Mouse (Mus musculus): Measurements from ENCODE around the gene BC049715.
"Not testable (repeated sequence)": the region's sequence is repeated elsewhere in the genome, so short reads cannot be mapped to it uniquely, and the experiment has no call there.

The BC049715 gene

DNA sequence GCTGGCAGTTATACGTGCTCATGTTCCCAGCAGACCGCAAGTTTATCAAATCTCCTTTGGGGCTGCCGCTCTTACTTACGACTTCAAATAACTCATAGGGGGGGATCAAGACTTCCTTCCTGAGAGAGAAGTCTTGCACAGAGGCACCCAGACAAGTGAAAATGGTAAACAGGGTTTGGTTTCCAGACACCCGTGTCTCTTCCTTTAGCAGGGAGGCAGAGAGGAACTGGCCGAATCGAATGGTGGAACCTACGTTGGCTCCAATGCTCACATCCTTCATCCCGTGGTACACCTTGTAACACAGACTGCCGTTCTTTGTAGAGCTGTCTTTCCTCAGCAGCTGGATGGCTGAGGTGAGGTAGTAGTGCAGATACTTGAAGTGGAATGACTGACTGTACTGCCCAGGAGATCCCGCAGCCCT lies 26.9 kb downstream of the BC049715 start:
- no peak for DNase-seq

DNA sequence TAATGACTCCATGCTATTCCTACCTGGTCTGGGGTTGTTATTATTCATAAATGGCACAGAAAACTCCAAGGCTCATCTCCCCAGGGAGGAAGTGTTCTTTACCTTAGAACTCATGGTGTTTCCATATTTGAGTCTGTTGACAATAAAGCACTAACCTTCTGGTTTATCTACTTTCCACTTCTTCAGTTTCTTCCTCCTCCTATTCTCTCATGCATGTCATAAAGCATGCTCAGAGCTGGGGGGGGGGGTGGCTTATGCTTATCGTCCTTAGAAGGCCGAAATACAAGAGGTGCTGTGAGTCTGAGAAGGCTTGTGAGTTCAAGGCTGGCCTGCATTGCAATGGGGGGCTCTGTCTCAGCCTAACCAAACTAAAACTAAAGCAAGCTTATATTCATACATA lies 27.8 kb downstream of the BC049715 start:
- no peak for DNase-seq

DNA sequence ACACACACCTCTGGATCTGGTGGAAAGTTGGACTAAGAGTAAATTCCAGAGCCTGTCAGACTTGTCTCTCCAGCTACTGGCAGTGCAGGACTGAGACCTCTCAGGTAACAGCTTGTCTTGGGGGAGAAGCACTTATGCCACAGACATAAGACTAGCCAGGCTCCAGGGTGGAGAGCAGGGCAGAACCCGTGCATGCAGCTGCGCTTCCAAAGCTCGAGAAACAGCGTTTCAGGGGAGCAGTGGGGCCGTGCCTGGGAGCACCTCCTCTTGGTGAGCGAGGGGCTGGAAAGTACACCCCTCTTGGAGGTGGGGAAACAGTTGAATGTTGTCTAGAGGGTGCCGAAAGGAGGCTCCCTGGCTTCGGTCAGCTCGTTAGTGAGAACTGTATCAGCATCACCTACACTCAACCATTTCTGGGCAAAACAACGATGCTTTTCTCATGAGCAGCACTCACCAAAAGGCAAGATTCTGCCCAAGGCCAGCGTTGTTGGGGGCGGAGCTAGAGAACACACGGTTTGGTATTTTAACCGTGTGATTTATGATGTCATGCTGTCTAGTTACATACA lies 28.7 kb downstream of the BC049715 start:
- no peak for DNase-seq

- no peak for DNase-seq
These were observed 29.9 kb downstream of the BC049715 start, which contains the start of gene Art4 for GRCm38 (mm10) chr6:136857186-136857872. Art4 (minus strand) TSS chr6:136857733.

DNA sequence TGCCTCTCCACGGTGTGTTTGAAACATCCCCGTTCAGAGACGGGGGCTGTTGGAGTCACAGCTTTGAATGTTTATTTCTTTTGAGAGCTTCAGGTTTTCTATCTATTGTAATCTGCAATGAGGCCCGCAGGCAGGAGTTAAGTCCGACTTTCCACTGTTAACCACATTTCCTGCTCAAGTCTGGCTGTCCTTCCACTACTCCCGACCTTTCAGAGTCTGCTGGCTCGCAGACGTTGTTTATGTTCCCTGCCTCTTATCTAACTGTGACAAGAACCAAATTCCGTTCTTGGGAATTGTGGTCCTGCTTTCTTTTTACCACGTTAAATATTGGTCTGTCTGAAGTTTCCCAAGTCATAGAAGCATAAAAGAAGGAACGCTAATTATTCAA lies 30.4 kb downstream of the BC049715 start:
- no peak for DNase-seq

DNA sequence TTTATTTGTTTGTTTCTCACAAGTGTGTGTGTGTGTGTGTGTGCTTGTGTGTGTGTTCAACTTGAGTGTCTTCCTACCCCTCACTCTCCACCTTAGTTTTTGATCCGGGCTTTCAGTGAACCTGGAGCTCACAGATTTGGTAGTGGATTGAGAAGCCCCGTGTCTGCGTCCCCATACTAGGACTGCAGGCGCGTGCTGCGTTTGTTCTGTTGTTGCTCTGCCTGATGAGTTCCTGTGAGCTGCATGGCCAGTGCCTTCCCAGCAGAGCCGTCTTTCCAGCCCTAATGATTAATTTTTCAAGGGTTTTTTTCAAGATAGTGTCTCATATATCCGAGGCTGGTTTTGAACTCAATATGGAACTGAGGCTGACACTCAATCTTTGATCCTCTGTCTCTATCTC lies 31.0 kb downstream of the BC049715 start:
- DNase-seq: no peak

GRCm38 (mm10) chr6:136861020-136861419 lies 33.6 kb downstream of the BC049715 start:
- no peak for DNase-seq

- DNase-seq: no peak
These were observed 37.9 kb downstream of the BC049715 start for GRCm38 (mm10) chr6:136865360-136865759.

DNA sequence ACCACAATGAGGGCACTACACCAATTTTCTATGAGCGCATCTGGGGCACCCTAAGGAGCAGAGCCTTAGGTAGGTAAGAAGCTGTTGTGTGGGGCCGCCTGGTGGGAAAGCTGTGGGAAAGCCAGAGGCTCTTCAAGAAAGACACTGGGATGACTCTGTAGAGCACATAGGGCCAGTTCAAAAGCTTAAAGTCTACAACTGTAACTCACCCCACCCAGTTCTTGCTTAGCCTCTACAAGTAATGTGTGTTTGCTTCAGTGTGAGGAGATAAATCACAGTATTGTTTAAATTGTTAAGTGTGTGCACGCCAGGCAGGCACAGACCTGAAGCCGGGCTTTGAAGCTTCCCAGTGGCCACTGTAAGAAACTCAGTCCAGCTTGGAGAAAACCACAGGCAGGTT lies 38.7 kb downstream of the BC049715 start:
- DNase-seq: no peak

- DNase-seq: no peak
These were observed 41.5 kb downstream of the BC049715 start for GRCm38 (mm10) chr6:136868921-136869320.

DNA sequence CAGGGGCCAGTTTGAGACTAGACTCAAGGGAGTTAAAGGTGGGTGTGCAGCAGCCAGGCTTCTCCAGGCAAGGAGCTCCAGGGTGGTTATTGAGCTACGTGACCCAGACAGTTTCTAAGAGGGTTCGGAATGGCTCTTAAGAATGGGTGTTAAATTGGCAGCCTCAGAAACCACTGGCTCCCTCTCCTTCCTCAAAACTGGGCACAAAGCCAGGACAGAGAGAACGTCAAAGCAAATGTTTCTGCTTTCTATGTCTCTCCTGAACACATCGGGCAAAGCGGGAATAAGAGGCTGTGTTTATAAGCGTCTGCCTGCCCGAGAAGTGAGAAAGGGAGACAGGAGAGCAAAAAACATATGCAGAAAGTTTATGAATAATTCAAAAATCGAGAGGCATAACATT lies 47.2 kb downstream of the BC049715 start:
- peak; percentile 20 for DNase-seq

DNA sequence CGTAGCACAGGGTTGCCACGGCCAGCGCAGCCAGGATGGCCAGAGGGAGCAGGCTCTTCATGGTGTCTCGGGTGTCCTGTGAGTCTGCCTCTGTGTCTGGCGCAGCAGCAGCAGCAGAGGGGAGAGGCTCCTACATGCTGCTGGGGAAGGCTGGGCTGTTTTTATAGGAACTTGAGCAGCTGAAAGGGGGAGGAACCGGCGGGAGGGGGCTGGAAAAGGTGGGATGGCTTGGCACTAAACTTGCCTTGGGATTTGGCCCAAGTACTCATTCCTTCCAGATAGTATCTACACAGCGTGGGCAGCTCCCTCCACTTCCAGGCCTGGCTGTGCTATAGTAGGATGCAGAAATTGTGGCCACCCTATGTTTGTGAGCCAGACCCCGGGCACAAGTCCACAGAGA lies 48.2 kb downstream of the BC049715 start, which contains the start of gene Mgp:
Mgp (minus strand) TSS at position 154 of the 400 bp plus-strand sequence.
- no peak for DNase-seq

- DNase-seq: no peak
These were observed 54.3 kb downstream of the BC049715 start for GRCm38 (mm10) chr6:136881678-136882077.

DNA sequence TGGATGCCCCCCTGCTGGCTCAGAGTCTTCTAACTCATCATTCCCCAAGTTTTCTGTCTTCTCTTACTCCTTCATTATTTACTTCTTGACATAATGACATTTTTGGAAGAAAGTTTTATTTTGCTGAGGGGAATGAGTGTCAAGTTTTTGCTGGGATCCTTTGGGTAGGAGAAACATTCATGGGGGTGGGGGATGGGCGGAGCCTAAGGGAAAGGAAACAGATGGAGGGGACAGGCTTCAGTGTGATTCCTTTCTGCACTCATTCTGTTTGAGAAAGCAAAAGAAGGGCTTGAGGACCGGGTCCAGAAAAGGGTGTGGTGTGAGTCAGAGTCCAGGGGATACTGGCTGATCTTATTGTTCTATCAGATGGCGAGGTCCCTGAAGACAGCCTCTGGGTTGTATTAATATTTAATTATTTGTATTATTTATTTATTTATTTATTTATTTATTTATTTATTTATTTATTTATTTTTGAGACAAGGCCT lies 56.0 kb downstream of the BC049715 start:
- DNase-seq: no peak

DNA sequence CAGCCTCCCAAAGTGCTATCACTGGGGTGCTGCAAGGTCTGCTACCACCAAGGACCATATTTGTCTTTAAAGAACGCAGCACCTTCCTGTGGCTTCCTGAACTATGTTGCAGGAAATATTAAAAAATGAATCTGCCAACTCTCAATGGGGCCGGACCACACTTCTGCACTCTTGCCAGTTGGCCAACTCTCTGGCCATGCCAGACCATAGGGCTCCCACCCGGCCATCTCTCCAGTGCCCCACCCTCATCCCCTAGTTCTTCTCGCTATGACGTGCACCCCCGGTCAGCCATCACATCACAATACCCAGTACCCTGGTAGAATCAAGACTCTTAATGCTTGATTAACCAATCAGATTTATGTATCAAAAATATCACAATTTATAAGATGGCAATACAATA lies 56.5 kb downstream of the BC049715 start:
- DNase-seq: no peak

DNA sequence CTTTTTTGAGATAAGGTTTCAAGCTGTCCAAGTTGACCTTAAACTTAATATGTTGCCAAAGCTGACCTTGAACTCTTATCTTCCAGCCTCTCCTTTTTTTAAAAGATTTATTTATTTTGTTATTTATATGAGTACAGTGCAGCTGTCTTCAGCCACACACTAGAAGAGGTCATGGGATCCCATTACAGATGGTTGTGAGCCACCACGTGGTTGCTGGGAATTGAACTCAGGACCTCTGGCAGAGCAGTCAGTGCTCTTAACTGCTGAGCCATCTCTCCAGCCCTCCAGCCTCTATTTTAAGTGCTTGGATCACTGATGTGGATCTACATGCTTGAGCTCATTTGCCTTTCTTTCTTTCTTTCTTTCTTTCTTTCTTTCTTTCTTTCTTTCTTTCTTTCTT lies 57.3 kb downstream of the BC049715 start:
- not testable (repeated sequence) for DNase-seq

DNA sequence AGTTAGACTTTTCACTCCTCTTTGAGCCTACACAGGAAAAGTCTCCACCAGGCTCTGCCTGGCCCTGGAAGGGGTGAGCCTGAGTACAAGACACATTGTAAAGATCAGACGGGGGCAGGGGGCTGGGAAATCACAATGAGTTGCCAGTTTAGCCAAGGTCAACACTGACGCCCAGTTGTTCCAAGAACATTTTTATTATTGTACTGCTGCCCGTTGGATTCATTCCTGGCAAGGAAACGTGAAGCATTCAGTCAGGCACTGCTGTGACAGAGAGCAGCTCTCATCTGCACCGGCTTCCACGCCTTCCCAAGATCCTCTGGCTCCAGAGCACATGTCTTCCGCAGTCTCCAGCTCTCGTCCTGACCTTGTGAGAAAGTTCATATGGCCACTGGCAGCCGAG lies 60.4 kb downstream of the BC049715 start:
- DNase-seq: no peak

DNA sequence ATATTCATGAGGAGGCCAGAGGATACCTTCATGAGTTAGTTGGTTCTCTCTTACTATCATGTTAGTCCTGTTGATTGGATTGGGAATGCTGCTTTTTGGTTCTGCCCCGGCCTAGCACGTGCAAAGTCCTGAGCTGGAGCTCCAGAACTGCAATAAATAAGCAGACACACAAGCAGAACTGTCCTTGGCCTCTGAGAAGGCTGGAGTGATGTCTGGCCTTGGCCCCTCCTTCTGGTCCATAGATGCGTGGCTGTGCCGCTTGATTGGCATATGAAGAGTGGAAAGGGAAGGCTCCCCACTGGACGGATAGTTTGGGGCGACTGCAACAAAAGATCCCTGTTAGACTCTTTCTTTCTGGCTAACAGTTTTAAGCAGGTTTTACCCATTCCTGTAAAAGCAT lies 61.6 kb downstream of the BC049715 start:
- no peak for DNase-seq

GRCm38 (mm10) chr6:136889554-136889953 lies 62.1 kb downstream of the BC049715 start:
- no peak for DNase-seq

All from right cerebral cortex, postnatal 4 days (tissue).